Mouse (Mus musculus) lung, postnatal 0 days (tissue): Measurements from ENCODE around the gene Apbb1.

Source experiments
- CTCF ChIP-seq: IDR thresholded peaks from 2 replicates; pipeline ENCODE4 v1.5.1; 2016; ENCODE audit warnings: antibody characterized with exemption, mild to moderate bottlenecking
- EP300 ChIP-seq: IDR thresholded peaks from 2 replicates; pipeline ENCODE4 v1.6.1; 2016; ENCODE audit warnings: antibody characterized with exemption, mild to moderate bottlenecking, control low read depth

- no peak for TF ChIP-seq CTCF
- TF ChIP-seq EP300: no peak
Observed at GRCm38 (mm10) chr7:105616561-105616960, 35.1 kb upstream of the Apbb1 start.
